Mouse (Mus musculus) lung, adult 18-20 months (tissue): ENCODE measurements around the gene St6galnac3.
A peak's percentile ranks its signal among the peaks of the same experiment; 100 is the strongest.

Source experiments
- DNase-seq, 2 experiments: peaks; one replicate each; pipeline ENCODE4 v3.0.0; 2022; ENCODE audit warnings: mixed read lengths in 2 of 2

Gene St6galnac3

GRCm38 (mm10) chr3:153510048-153510630 lies 214.8 kb downstream of the St6galnac3 start:
- DNase-seq = no peak

GRCm38 (mm10) chr3:153509643-153510042 lies 215.3 kb downstream of the St6galnac3 start:
- DNase-seq = no peak

GRCm38 (mm10) chr3:153509029-153509428 lies 215.9 kb downstream of the St6galnac3 start:
- DNase-seq = no peak

- DNase-seq = no peak
These were observed 216.4 kb downstream of the St6galnac3 start for GRCm38 (mm10) chr3:153508592-153508991.

GRCm38 (mm10) chr3:153507599-153507998 lies 217.4 kb downstream of the St6galnac3 start:
- no peak for DNase-seq

- no peak for DNase-seq
These were observed 222.5 kb downstream of the St6galnac3 start for GRCm38 (mm10) chr3:153502488-153502887.

GRCm38 (mm10) chr3:153501333-153501877 lies 223.6 kb downstream of the St6galnac3 start:
- DNase-seq = peak; percentile 43 to 64

GRCm38 (mm10) chr3:153492986-153493385 lies 232.0 kb downstream of the St6galnac3 start:
- DNase-seq = peak; percentile 53 to 76

- peak; percentile 14 to 25 for DNase-seq
These were observed 235.3 kb downstream of the St6galnac3 start for GRCm38 (mm10) chr3:153489718-153490117.

GRCm38 (mm10) chr3:153488931-153489330 lies 236.0 kb downstream of the St6galnac3 start:
- DNase-seq = no peak

- peak in 1 of 2 experiments; percentile 13 for DNase-seq
These were observed 239.8 kb downstream of the St6galnac3 start for GRCm38 (mm10) chr3:153485176-153485575.

- DNase-seq = peak in 1 of 2 experiments; percentile 9
These were observed 240.3 kb downstream of the St6galnac3 start for GRCm38 (mm10) chr3:153484701-153485100.

GRCm38 (mm10) chr3:153483691-153484090 lies 241.3 kb downstream of the St6galnac3 start:
- no peak for DNase-seq

GRCm38 (mm10) chr3:153482098-153482497 lies 242.9 kb downstream of the St6galnac3 start:
- DNase-seq = no peak

GRCm38 (mm10) chr3:153481012-153481411 lies 244.0 kb downstream of the St6galnac3 start:
- DNase-seq = no peak

GRCm38 (mm10) chr3:153480636-153481006 lies 244.4 kb downstream of the St6galnac3 start:
- no peak for DNase-seq

GRCm38 (mm10) chr3:153480005-153480635 lies 244.9 kb downstream of the St6galnac3 start:
- DNase-seq = no peak

GRCm38 (mm10) chr3:153475919-153476318 lies 249.1 kb downstream of the St6galnac3 start:
- DNase-seq = no peak

GRCm38 (mm10) chr3:153475461-153475860 lies 249.5 kb downstream of the St6galnac3 start:
- DNase-seq = no peak

GRCm38 (mm10) chr3:153472583-153473471 lies 252.1 kb downstream of the St6galnac3 start:
- DNase-seq = no peak

- DNase-seq = no peak
These were observed 261.1 kb downstream of the St6galnac3 start for GRCm38 (mm10) chr3:153463849-153464248.

GRCm38 (mm10) chr3:153460173-153460572 lies 264.8 kb downstream of the St6galnac3 start:
- no peak for DNase-seq

- DNase-seq = no peak
These were observed 266.4 kb downstream of the St6galnac3 start for GRCm38 (mm10) chr3:153458593-153458992.
